Mouse (Mus musculus) bone marrow, adult 2 months (tissue): ENCODE results near the gene Clasrp. TPM values are rescaled to one million over a fixed set of nuclear protein-coding genes. Genes with fewer than 3 reads are reported as not detected.
A peak's percentile ranks its signal among the peaks of the same experiment; 100 is the strongest.

Experiments used
- H3K27ac ChIP-seq: fragments of 200-500 bp; 2 replicates; pipeline ENCODE4 v1.5.1; 2012; ENCODE audit warnings: low read depth, mild to moderate bottlenecking, control low read depth, inconsistent platforms, low read length; ENCODE audit not compliant: control insufficient read depth, poor library complexity, insufficient read depth
- H3K4me1 ChIP-seq: fragments of 200-500 bp; 2 replicates; pipeline ENCODE4 v1.6.1; 2011; ENCODE audit warnings: low read length; ENCODE audit not compliant: control insufficient read depth, insufficient read depth
- H3K4me3 ChIP-seq: fragments of 200-500 bp; replicated peaks from 2 replicates; pipeline ENCODE3; 2011; ENCODE audit warnings: mild to moderate bottlenecking, low read depth, low read length, control low read depth; ENCODE audit not compliant: control insufficient read depth
- CTCF ChIP-seq: fragments of 200-500 bp; IDR thresholded peaks from 2 replicates; pipeline ENCODE4 v1.5.1; 2011; ENCODE audit warnings: low read length, control low read depth; ENCODE audit not compliant: control insufficient read depth, insufficient read depth
- POLR2A ChIP-seq: fragments of 200-500 bp; IDR thresholded peaks from 2 replicates; pipeline ENCODE4 v1.6.1; 2011; ENCODE audit warnings: low read depth, mild to moderate bottlenecking, control low read depth, low read length, borderline replicate concordance; ENCODE audit not compliant: control insufficient read depth
- WGBS: fragments of 180-500 bp; shearing (Covaris S2); methylation state at CpG from one replicate; pipeline ENCODE4 v1.1.7; 2018; 5-methylcytosine and 5-hydroxymethylcytosine counted together
- polyA plus RNA-seq: library from polyadenylated mRNA; stranded (reverse); fragments of >200 nt; gene quantifications from 2 replicates; pipeline ENCODE4 v1.2.4, GENCODE M21; 2011; ENCODE audit warnings: low replicate concordance; ENCODE audit not compliant: missing spikeins, insufficient read depth, insufficient read length

Clasrp gene
- polyA plus RNA-seq, 1 experiment: 98.2 TPM

GRCm38 (mm10) chr7:19600562-19600961, 3.7 kb downstream of the Clasrp start:
- 39% methylated on average over 5 of the region's 5 CpGs for whole genome bisulfite sequencing
- TF ChIP-seq POLR2A: no peak
- no peak for TF ChIP-seq CTCF
- peaks cover 3% of the 10 kb centered on the region; the same call in 1 of the 2 replicates for H3K4me1 ChIP-seq
- no peak overlapping the region for H3K4me3 ChIP-seq
- no peak overlapping the region for H3K27ac ChIP-seq

DNA sequence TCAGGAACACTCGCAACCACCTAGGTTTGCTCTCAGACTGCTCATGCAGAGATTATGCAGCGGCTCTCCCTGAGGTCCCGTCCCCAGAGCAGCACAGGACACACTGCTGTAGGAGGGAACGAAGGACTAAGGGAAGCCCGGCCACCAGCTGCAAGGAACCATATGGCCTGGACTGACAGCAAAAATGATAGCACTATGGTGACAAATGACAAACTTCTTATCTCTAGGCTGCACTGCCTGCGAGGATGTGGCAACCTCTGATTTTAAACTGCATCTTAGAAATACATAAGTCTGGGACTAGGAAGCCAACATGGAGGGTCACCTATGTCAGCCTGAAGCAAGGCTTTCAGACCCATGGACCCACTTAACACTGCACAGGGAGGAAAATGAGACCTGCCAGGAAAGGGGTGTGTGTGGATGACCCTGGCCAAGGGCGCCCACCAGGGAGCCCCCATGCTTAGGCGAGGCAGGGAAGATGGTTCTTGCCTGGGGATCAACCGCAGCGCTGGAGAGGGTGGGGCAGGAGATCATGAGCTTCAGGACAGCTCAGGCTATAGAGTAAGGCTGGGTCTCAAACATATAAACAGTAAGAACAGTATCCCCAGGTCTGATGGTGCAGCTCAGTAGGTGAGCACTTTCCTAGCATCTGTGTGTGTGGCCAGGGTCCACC, 11.1 kb downstream of the Clasrp start:
- TF ChIP-seq POLR2A: no peak
- TF ChIP-seq CTCF: no peak
- WGBS: 73% methylated on average over 10 of the region's 10 CpGs
- Histone ChIP-seq H3K27ac (no peak overlapping the region), H3K4me1 (no peaks in the 10 kb centered on the region), H3K4me3 (no peak overlapping the region)

- 48% methylated on average over 3 of the region's 3 CpGs for WGBS
- no peaks in the 10 kb centered on the region for H3K4me1 ChIP-seq
These were observed 14.4 kb downstream of the Clasrp start for GRCm38 (mm10) chr7:19589917-19590316.

DNA sequence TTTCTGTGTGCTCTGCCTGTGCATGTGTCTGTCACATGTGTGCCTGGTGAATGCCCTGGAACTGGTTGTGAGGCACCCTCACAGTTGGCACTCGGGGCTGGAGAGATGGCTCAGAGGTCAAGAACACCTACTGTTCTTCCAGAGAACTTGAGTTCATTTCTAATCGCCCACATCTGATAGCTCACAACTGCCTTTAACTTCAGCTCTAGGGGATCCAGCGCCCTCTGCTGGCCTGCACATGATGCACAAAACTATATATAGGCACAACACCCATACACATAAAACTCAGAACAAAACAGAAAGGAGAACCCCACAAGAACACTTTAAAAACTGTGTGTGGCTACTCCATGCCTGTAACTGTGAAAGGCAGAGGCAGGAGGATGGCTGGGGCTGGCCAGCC, 15.1 kb downstream of the Clasrp start:
- WGBS: 53% methylated on average over 3 of the region's 3 CpGs
- no peak overlapping the region for H3K27ac ChIP-seq
- peak; percentile 72 for TF ChIP-seq CTCF
- TF ChIP-seq POLR2A: no peak
- H3K4me1 ChIP-seq: no peaks in the 10 kb centered on the region
- H3K4me3 ChIP-seq: no peak overlapping the region

More at GRCm38 (mm10) chr7:19589917-19590316, 14.4 kb downstream of the Clasrp start:
- TF ChIP-seq POLR2A (no peak), CTCF (peak; percentile 83)
- no peak overlapping the region for H3K4me3 ChIP-seq
- no peak overlapping the region for H3K27ac ChIP-seq

DNA sequence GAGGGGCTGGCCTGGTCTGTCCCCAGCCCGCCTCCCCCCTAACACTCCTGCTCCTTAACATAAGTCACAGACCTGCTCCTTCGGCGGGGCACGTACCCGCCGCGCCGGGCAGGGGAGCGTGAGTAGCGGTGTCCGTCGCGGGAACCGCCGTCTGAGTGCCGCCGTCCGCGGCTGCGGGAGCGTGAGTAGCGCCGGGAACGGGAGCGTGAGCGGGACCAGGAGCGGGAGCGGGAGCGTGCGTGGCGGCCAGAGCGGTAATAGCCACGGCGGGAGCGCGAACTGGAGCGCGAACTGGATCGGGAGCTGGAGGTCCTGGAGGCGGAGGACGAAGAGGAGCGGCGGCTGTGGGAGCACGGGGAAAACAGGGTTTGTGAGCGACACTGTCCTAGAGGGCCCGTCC, 18.0 kb downstream of the Clasrp start:
- no peak overlapping the region for H3K4me3 ChIP-seq
- 97% methylated on average over 46 of the region's 46 CpGs for WGBS
- no peaks in the 10 kb centered on the region for H3K4me1 ChIP-seq
- no peak for TF ChIP-seq CTCF
- TF ChIP-seq POLR2A: no peak
- H3K27ac ChIP-seq: no peak overlapping the region

DNA sequence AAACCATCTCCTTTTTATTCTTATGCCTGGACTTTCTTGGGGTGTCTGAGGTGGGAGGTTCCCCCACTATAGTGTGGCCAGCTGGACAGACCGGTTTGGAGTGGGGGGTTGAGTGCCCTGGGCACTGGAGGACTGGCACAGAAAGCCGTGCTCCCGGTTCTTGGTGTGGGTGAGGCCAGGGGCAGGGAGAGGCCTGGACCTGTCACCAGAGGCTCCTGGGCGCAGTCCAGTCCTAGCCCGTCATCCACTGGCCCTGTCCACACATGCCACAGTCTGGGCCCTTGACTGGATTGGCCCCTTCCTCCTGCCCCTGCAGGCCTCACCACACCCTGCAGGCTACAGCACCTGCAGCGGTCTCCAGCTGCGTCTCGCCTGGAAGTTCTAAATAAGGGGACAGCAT, 23.7 kb downstream of the Clasrp start:
- Histone ChIP-seq H3K4me1 (peaks cover 2% of the 10 kb centered on the region), H3K4me3 (no peak overlapping the region), H3K27ac (no peak overlapping the region)
- TF ChIP-seq POLR2A: no peak
- TF ChIP-seq CTCF: no peak
- WGBS: 88% methylated on average over 8 of the region's 8 CpGs

- H3K4me1 ChIP-seq: peaks cover 2% of the 10 kb centered on the region
These were observed 24.5 kb downstream of the Clasrp start for GRCm38 (mm10) chr7:19579751-19580150.

GRCm38 (mm10) chr7:19578436-19578835, 25.9 kb downstream of the Clasrp start:
- Histone ChIP-seq H3K4me3 (peak overlapping the region; percentile 64), H3K27ac (peak overlapping the region; percentile 70), H3K4me1 (peaks cover 2% of the 10 kb centered on the region)
- WGBS: 49% methylated on average over 4 of the region's 4 CpGs
- TF ChIP-seq POLR2A: no peak
- no peak for TF ChIP-seq CTCF

More at GRCm38 (mm10) chr7:19579751-19580150, 24.5 kb downstream of the Clasrp start:
- no peak for TF ChIP-seq POLR2A
- no peak for TF ChIP-seq CTCF
- 91% methylated on average over 10 of the region's 10 CpGs for WGBS
- Histone ChIP-seq H3K27ac (peak overlapping the region; percentile 7; the same call in 1 of the 2 replicates), H3K4me3 (no peak overlapping the region)
